Mouse (Mus musculus): ENCODE data around the gene Rpl18.

Gene Rpl18

GRCm38 (mm10) chr7:45713396-45713795, 1.9 kb upstream of the Rpl18 start:
- DNase-seq (ENCODE audit: low spot score in 2 of 2) = no peak

DNA sequence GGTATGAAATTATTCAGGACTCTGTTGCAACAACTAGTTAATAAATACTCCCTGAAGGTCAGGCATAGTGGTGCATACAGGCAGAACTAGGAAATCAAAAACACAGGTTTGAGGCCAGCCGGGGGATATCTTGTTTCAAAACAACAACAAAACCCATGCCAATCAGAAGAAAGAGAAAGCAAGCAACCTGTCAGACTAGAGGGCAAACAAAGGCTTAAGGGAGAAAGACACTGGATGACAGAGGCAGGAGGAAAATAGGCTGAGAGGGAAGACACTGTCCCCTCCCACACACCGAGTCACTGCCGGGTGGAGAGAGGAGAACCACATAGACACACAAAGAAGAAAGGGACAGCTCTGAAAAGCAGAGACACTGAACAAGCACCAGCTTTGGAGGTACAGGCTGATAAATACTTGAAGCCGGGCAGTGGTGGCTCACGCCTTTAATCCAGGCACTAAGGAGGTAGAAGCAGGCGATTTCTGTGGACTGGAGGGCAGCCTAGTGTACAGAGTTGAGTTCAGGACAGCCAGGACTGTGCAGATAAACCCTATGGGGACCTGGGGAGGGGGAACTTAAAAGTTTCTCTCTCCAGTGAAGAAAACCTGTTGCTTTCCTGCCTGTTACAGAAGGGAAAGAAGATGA, 1.3 kb upstream of the Rpl18 start:
- DNase-seq (ENCODE audit: low spot score in 2 of 2) = no peak

DNA sequence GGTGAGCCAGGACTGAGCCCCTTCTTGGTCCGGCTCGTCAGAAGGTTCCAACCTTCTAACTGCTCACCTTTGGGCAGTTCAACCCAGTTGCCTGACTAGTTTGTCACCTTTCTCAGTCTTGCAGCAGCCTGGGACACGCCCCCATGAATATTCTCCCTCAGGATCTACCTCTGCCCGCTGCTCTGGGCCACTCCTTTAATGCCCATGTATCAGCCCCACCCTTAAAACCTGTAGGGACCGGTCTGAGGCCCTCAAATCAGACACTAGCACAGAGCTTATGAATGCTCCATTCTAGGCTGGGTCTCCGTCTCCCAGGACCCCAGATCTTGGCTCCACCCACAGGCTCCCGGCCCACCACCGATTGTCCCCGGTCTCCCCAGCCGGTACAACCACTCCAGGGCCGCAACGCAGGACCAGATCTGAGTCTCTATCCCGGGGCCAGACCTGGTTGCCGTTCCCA, 597 bp upstream of the Rpl18 start:
- DNase-seq (ENCODE audit: low spot score in 2 of 2) = no peak

DNA sequence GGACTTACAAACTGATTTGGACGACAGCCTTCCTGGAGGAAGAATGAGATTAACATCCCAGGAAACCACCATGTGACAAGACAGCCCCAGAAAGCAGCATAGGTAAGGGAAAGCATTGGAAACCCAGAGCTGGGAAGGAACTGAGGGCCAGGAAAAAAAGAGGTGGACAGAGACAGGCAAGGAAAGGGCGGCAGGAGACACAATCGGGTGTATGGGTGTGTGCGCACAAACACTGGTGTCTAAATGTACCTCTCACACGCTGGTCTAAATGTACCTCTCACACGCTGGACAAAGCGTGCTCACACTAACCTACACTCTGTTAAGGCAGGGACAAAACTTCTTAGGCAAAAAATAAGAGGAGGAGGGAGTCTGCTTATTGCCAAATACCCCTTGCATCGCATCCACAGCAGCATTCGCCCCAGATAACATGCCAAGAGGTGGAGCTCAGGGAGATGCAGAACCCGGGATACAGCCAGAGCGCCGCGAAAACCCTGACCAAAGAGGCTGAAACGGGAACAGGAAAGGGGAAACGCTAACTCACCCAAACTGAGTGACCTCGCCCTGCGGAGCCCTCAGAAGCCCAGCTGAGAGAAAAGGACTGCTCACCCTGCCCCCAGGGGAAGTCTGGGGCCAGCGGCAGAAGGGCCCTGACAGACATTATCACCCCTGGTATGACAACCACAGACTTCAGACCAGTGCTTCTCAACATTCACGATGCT, 643 bp downstream of the Rpl18 start:
- DNase-seq (ENCODE audit: low spot score in 2 of 2) = no peak

DNA sequence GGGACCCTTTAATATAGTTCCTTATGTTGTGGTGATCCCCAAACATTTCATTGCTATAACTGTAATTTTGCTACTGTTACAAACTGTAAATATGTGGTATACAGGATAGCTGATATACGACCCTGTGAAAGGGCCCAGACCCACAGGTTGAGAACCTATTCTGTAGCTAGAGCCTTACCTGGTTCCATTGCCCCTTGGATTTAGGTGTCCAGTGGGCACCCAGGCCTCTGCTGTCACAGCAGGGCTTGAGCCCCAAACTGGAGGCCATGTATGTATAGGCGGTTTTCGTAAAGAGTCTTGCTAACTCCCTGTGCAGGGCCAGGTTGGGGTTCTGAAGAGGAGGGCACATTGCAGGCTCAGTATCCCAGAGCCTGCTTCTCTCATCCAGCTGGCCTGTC, 1.2 kb downstream of the Rpl18 start:
- DNase-seq (ENCODE audit: low spot score in 2 of 2) = no peak

- no peak for DNase-seq (ENCODE audit: low spot score in 2 of 2)
Measured at GRCm38 (mm10) chr7:45716952-45717917, 2.0 kb downstream of the Rpl18 start.

DNA sequence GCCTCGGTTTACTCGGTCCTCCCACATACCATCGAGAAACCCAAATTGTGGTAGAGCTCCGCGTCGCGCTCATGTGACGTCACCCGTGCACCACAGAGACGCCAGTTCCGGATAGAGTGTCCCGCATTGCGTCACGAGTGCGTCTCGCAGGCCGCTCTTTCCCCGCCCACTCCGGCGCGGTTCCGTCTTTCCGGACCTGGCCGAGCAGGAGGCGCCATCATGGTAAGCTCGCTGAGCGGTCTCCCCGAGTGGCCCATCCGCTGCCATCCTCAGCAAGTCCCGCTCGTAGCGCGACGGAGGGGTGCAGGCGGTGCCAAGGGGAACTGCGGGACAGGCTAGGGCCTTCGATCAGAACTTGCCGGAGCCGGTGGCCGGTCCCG, 2.7 kb downstream of the Rpl18 start, which contains the start of gene Sphk2:
Gene Sphk2 (minus strand): TSS at position 85 of the 380 bp plus-strand sequence.
- DNase-seq (ENCODE audit: low spot score in 2 of 2) = peak; percentile 96 to 99

DNA sequence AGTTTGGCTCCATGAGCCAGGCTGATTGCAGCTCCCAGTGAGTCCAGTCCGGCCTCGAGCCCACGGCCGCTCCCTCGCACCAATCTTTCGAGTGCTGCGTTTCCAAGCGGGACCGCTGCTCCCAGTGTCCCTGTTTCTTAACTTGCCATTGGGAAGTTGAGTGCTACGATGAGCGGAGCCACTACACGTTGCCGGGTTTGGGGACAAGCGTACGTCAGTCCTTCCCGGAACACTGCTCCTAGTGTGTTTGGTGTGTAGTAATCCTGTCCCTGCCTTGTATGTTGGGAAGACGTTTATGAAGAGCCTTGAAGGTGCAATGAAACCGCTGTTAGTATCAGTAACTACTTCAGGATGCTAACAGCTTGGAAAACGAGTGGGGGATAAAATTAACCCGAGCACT, 3.1 kb downstream of the Rpl18 start:
- DNase-seq (ENCODE audit: low spot score in 2 of 2) = no peak

GRCm38 (mm10) chr7:45719180-45719579, 3.9 kb downstream of the Rpl18 start:
- DNase-seq (ENCODE audit: low spot score in 2 of 2) = no peak

DNA sequence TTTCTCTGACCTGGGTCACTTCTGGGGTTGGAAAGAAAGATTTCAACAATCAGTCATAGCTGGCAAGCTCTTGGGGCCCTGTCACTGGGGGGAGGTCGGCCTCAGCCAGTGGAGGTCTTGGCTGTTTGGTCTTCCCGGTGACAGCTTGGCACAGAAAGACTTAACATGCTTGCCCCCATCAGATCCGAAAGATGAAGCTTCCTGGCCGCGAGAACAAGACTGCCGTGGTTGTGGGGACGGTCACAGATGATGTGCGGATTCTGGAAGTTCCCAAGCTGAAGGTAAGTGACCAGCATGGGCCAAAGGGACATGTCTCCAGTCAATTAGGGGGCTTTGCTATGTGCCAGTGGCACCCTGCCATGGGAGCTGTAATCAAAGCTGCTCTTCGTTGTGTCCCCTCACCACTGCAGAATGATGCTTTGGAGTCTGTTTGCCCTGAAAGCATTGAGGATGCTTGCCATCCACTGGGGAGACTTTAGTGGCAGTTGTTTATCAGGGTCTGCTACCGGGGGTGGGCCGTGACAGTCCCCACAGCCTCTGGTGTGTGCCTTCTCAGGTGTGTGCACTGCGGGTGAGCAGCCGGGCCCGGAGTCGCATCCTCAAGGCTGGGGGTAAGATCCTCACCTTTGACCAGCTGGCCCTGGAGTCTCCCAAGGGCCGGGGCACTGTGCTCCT, 4.6 kb downstream of the Rpl18 start:
- DNase-seq (ENCODE audit: low spot score in 2 of 2) = no peak

DNA sequence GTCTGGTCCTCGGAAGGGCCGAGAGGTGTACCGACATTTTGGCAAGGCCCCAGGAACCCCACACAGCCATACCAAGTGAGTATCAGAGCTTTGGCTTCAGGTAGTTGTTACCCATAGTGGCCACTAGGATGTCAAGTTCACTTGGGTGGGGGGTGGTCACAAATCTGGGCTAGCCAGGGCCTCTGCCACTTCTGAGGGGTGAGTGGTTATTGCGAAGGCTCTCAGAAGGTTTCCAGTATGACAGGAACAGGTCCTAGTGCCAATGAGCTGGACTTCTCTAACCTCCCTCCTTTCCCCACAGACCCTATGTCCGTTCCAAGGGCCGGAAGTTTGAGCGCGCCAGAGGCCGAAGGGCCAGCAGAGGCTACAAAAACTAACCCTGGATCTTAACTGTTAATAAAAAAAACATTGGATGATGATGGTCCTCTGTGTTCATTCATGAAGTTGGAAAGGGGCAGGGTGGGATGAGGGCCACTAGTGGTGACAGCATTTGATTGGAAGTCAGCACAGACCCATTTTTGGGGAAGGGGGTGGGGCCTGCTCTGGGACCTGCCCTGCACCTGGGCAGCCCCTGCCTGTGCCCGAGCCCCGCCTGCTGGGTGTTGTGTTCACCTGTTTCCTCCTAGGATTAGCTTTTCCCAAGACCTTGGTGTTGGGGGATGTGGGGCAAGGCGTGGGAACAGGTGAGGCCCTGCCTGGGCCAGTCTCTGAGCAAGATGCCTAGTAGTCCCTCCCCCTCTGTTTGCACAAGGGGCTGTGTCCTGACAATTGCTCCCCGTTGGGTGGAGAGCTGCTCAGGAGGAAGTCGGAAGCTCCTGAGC, 5.4 kb downstream of the Rpl18 start, which contains the start of gene Fam83e:
Gene Fam83e (plus strand): TSS at position 800 of the 821 bp plus-strand sequence.
- DNase-seq (ENCODE audit: low spot score in 2 of 2) = no peak

GRCm38 (mm10) chr7:45721234-45721571, 5.9 kb downstream of the Rpl18 start:
- DNase-seq (ENCODE audit: low spot score in 2 of 2) = no peak

- no peak for DNase-seq (ENCODE audit: low spot score in 2 of 2)
Measured at GRCm38 (mm10) chr7:45721642-45722347, 6.5 kb downstream of the Rpl18 start.

DNA sequence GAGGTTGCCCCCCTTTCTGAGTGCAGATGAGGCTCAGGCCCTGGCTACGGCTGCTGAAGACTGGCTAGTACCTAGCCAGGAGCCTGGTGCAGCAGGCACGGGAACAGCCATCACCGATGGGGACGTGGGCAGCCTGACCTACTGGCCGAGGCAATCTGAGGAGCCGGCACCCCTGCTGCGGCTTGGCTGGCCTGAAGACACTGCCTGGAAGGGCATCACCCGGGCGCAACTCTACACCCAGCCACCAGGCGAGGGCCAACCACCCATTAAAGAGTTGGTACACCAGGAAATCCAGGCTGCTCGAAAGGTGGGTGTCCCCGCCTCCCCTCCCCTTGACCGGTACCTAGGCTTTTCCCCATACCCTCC, 7.1 kb downstream of the Rpl18 start:
- no peak for DNase-seq (ENCODE audit: low spot score in 2 of 2)

- DNase-seq (ENCODE audit: low spot score in 2 of 2) = no peak
Measured at GRCm38 (mm10) chr7:45723301-45723700, 8.0 kb downstream of the Rpl18 start.

GRCm38 (mm10) chr7:45723781-45724180, 8.5 kb downstream of the Rpl18 start:
- no peak for DNase-seq (ENCODE audit: low spot score in 2 of 2)

DNA sequence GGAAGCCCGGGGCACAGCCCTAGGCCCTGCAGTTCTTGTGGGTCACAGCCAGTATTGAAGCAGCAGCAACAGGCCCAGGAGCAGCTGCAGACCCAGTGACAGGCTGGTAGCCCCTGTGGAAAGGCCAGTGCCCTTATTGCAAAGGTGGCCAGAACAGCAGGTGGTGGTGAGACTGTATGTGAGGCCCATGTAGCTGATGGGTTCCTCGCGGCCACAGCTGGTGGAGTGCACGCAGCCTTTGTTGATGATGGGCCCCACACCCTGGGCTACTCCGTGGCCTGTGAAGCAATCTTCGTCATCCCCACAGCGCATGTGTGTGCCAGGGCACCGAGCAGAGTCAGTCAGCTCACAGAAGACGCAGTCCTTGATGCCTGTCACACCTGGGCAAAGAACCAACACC, 9.9 kb downstream of the Rpl18 start:
- no peak for DNase-seq (ENCODE audit: low spot score in 2 of 2)

DNA sequence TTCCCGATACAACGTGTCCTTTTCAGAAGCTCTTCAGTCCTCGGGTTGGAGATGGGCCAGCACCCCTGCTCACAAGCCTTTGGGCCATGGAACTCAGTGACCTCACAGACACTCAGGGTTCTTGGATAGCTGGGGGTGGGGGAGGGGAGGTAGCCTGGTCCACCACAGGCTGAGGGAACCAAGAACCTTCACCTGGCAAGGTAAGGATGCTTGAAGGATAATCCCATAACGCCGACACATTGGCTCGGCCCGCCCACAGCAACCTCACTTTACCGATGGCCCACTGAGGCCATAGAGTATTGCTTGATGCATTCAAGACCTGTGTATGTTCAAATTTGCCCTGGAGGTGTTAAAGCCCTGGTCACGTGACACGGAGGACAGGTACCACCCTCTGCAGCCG, 10.5 kb downstream of the Rpl18 start, which contains the start of gene Spaca4:
Gene Spaca4 (minus strand): TSS at position 101 of the 400 bp plus-strand sequence.
- DNase-seq (ENCODE audit: low spot score in 2 of 2) = no peak

DNA sequence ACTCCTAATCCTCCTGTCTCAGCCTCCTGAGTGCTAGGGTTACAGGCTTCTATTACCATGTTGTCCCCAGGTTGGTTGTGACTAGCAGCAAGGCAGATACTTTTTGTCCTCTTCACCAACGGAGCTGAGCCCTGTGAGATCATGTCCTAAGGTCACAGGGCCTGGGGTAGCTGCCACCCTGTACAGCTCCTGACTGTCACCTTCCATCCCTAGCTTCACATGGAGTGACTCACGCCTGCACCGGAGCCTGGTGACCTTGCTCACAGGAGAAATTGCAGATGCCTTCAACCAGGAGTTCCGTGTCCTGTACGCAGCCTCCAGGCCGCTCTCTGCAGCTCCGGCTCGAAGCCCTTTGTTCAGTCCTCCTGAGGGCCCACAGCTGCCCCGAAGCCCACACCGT, 11.2 kb downstream of the Rpl18 start:
- DNase-seq (ENCODE audit: low spot score in 2 of 2) = no peak

DNA sequence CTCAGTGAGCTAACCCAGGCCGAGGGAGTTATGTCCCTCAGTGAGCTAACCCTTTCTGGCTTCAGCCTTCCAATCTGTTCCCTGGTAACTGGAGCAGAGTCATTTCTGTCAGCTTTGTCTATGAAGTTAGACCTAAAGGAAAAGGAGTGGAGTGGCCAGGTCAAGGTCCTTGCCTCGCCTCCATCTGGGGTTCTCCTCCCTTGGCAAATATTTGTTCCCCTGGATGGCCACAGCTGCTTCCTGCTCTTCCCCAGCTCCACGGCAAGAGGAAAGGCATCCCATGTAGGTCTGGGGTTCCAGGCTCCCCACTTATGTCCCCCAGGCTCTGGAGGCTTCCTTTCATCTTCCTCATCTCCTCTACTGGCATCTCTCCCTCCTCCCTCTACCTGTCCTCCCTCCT, 12.4 kb downstream of the Rpl18 start:
- DNase-seq (ENCODE audit: low spot score in 2 of 2) = no peak
